In the genomic region with DNA sequence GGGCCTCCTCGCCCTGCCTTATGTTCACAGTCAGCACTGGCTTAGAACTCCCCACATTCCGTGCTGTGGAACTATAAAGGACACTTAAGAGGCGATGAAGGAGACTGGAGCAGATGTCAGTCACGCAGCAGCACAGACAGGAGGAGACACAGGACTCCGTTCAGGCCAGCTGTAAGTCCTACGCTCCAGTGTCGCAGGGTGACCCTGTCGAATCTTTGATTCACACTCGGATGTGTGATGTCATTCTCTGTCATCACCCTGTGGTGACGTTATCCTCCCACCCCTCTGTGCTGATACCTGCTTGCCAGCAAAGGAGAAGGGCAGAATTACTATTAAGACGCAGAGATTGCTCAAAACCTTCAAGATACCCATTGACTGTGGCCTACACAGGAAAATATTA, we compare ENCODE assay signal across 20 mouse cellular contexts.
"Had no signal": no experiment of that assay in that cellular context is flagged by ENCODE, and none has a peak within 500 bp of the region (broad histone marks: within the 10 kb centered on the region; RNA-seq: fewer than 3 reads in every experiment).

No protein-coding gene starts in this region.

- H3K27ac ChIP-seq: kidney, postnatal 0 days; layer of hippocampus, adult 2 months; left cerebral cortex, adult 2 months; liver, embryonic 13.5 days; midbrain, embryonic 10.5 days; midbrain, embryonic 13.5 days; neural tube, embryonic 13.5 days; stomach, embryonic 15.5 days had no signal

- H3K4me1 ChIP-seq: liver, embryonic 13.5 days; megakaryocyte, embryonic 14.5 days; stomach, embryonic 15.5 days had no signal

- H3K4me2 ChIP-seq: liver, embryonic 13.5 days; lung, embryonic 14.5 days; midbrain, embryonic 13.5 days; neural tube, embryonic 13.5 days; stomach, embryonic 15.5 days had no signal

- DNase-seq: kidney, postnatal 25 days; layer of hippocampus, adult 9-11 months; liver, embryonic 13.5 days; lung, embryonic 14.5 days; lung, postnatal 10 days; lung, postnatal 36 days; retina, postnatal 1 day; right cerebral cortex, postnatal 25 days; spleen, adult 18-20 months; thymus, postnatal 25 days had no signal

- H3K27me3 ChIP-seq: liver, embryonic 13.5 days; megakaryocyte, embryonic 14.5 days; stomach, embryonic 15.5 days had no signal

- H3K4me3 ChIP-seq: layer of hippocampus, adult 2 months; left cerebral cortex, adult 2 months; liver, embryonic 13.5 days; megakaryocyte, embryonic 14.5 days; midbrain, embryonic 10.5 days; midbrain, embryonic 13.5 days; myocyte; neural tube, embryonic 13.5 days; stomach, embryonic 15.5 days had no signal

- H3K9me3 ChIP-seq: liver, embryonic 13.5 days; megakaryocyte, embryonic 14.5 days; midbrain, embryonic 10.5 days; midbrain, embryonic 13.5 days; neural tube, embryonic 13.5 days; stomach, embryonic 15.5 days had no signal

- H3K36me3 ChIP-seq: liver, embryonic 13.5 days; midbrain, embryonic 13.5 days; neural tube, embryonic 13.5 days; stomach, embryonic 15.5 days had no signal

- H3K9ac ChIP-seq: liver, embryonic 13.5 days; lung, embryonic 14.5 days; midbrain, embryonic 13.5 days; neural tube, embryonic 13.5 days; stomach, embryonic 15.5 days had no signal

- ATAC-seq: midbrain, embryonic 13.5 days; midbrain, embryonic 16.5 days had no signal
